Mouse (Mus musculus): ENCODE measurements around the gene Nmt1.

- TF ChIP-seq CTCF (IDR thresholded peaks at IDR 0.05) (no peak; the same call in none of the 2 replicates), EP300 (IDR thresholded peaks at IDR 0.05) (no peak)
Observed at GRCm38 (mm10) chr11:103027570-103028175, 317 bp upstream of the Nmt1 start.
